Mouse (Mus musculus) embryonic fibroblast, embryonic 13.5 days (primary cell): Measurements from ENCODE around the gene Tyw3.

Experiments
- CTCF ChIP-seq: IDR thresholded peaks from 2 replicates; pipeline ENCODE4 v1.5.1; 2011; ENCODE audit warnings: mild to moderate bottlenecking, control low read depth, low read length, moderate library complexity, borderline replicate concordance; ENCODE audit not compliant: insufficient read depth
- POLR2A ChIP-seq: IDR thresholded peaks from 2 replicates; pipeline ENCODE4 v1.6.1; 2011; ENCODE audit warnings: low read depth, mild to moderate bottlenecking, control low read depth, low read length, moderate library complexity

- TF ChIP-seq CTCF (no peak), POLR2A (no peak)
These were observed 26.1 kb downstream of the Tyw3 start for GRCm38 (mm10) chr3:154570786-154571185.
